ENCODE assay signal across 9 mouse cellular contexts in the genomic region with DNA sequence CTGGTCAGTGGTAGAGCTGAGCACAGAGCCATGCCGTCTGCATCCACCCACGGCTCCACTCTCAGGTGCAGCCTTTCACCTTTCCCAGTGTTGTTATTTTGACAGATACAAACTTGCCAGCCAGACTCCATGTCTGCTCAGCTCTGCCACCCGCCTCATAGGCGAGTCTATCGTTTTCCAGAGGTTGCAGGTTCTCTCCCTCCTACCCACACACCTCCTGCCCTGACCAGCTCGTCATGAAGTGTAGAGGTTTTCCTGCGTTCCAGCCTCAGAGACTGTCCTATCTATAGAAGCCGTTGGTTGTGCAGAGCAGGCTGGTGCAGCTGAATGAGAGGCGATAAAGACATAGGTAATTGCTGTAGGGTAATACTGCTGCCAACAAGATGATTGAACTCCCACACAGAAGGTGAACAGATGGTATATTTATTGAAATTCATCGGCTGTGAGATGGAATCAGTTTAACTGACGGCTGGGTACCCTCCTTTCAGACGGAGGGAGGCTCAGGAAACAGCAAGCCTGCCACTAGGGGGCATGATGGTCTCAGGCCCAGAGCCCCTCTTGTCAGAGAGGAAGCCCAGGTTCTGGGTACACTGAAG. TPM values are rescaled to one million over a fixed set of nuclear protein-coding genes. Genes with fewer than 3 reads are reported as not detected.
DNase-seq lines count a peak whose midpoint lies in the region; ATAC-seq and TF ChIP-seq lines count a peak whose summit lies in the region.
"Had no signal": no experiment of that assay in that cellular context is flagged by ENCODE, and none has a peak within 500 bp of the region (broad histone marks: within the 10 kb centered on the region; RNA-seq: fewer than 3 reads in every experiment).

No protein-coding gene starts in this region.

- no peaks in the 10 kb centered on the region for H3K36me3 ChIP-seq in liver, adult 2 months (ENCODE audit: control insufficient read depth, insufficient read depth, low read length)
- no peaks in the 10 kb centered on the region for H3K36me3 ChIP-seq in liver, embryonic 12.5 days
- H3K36me3 ChIP-seq in stomach, embryonic 16.5 days (ENCODE audit: control insufficient read depth, insufficient read depth, low read length) = no peaks in the 10 kb centered on the region

- no peaks in the 10 kb centered on the region for H3K4me1 ChIP-seq in liver, adult 2 months (ENCODE audit: control insufficient read depth, insufficient read depth, low read length)
- H3K4me1 ChIP-seq in liver, embryonic 12.5 days = no peaks in the 10 kb centered on the region
- H3K4me1 ChIP-seq in stomach, embryonic 16.5 days (ENCODE audit: control insufficient read depth, insufficient read depth, low read length) = no peaks in the 10 kb centered on the region

- H3K9me3 ChIP-seq in liver, embryonic 12.5 days (replicated peaks) = no peaks in the 10 kb centered on the region
- no peaks in the 10 kb centered on the region for H3K9me3 ChIP-seq in stomach, embryonic 16.5 days (replicated peaks; ENCODE audit: control insufficient read depth, low read length)

- no peak overlapping the region for H3K9ac ChIP-seq in liver, adult 2 months (ENCODE audit: low read depth, low read length)
- H3K9ac ChIP-seq in liver, embryonic 12.5 days = no peak overlapping the region
- no peak overlapping the region for H3K9ac ChIP-seq in stomach, embryonic 16.5 days (ENCODE audit: low read length)

- no peak overlapping the region for H3K27ac ChIP-seq in liver, adult 2 months (replicated peaks; ENCODE audit: insufficient read depth, low read depth, low read length)
- no peak overlapping the region for H3K27ac ChIP-seq in liver, embryonic 12.5 days
- H3K27ac ChIP-seq in layer of hippocampus, adult 2 months = peak overlapping the region; percentile 72
- H3K27ac ChIP-seq in stomach, embryonic 16.5 days (ENCODE audit: low read length) = no peak overlapping the region

- H3K4me3 ChIP-seq in liver, adult 2 months (ENCODE audit: insufficient read depth, low read depth, low read length) = no peak overlapping the region
- H3K4me3 ChIP-seq in liver, embryonic 12.5 days = no peak overlapping the region
- no peak overlapping the region for H3K4me3 ChIP-seq in layer of hippocampus, adult 2 months
- H3K4me3 ChIP-seq in stomach, embryonic 16.5 days (replicated peaks; ENCODE audit: low read length) = no peak overlapping the region
- H3K4me3 ChIP-seq: erythroblast, embryonic 14.5 days had no signal

- no peak for ATAC-seq in liver, embryonic 12.5 days
- ATAC-seq in stomach, embryonic 16.5 days (ENCODE audit: insufficient read depth, low FRiP score) = 0 out of 2 replicates have a peak, but pooled peaks have one; percentile 25

- TF ChIP-seq CTCF in liver, adult 2 months (IDR thresholded peaks at IDR 0.05; ENCODE audit: low read depth, low read length) = peak; percentile 57
- peak; percentile 96 for TF ChIP-seq CTCF in layer of hippocampus, adult 2 months (conservative IDR thresholded peaks at IDR 0.05)

- DNase-seq in liver, adult 2 months (ENCODE audit: extremely low read depth, low read depth, low spot score) = no peak
- peak; percentile 92 to 93 for DNase-seq in cerebellum, postnatal 10 days
- peak; percentile 65 to 80 for DNase-seq in frontal cortex, postnatal 10 days (ENCODE audit: low spot score in 2 of 2)
- DNase-seq in layer of hippocampus, adult 2 months (ENCODE audit: low spot score in 2 of 2) = peak; percentile 92 to 93
- DNase-seq in mesoderm, embryonic 11.5 days (ENCODE audit: low read depth, low spot score) = peak; percentile 66
- no peak for DNase-seq in spleen, postnatal 4 days (ENCODE audit: low spot score in 2 of 2)

- H3K4me2 ChIP-seq in liver, embryonic 12.5 days = no peak overlapping the region
- no peak overlapping the region for H3K4me2 ChIP-seq in stomach, embryonic 16.5 days (ENCODE audit: low read depth, low read length)

- no peaks in the 10 kb centered on the region for H3K27me3 ChIP-seq in liver, adult 2 months (ENCODE audit: control insufficient read depth, insufficient read depth, low read length)
- no peaks in the 10 kb centered on the region for H3K27me3 ChIP-seq in liver, embryonic 12.5 days (replicated peaks)
- H3K27me3 ChIP-seq in stomach, embryonic 16.5 days (ENCODE audit: control insufficient read depth, insufficient read depth, low read length) = no peaks in the 10 kb centered on the region

- TF ChIP-seq POLR2A in liver, adult 2 months (IDR thresholded peaks at IDR 0.05; ENCODE audit: extremely low read depth, insufficient read depth, low read length) = no peak

- WGBS in liver, adult 2 months = 55% methylated on average over 12 of the region's 12 CpGs
- 49% methylated on average over 12 of the region's 12 CpGs for WGBS in liver, embryonic 12.5 days (ENCODE audit: insufficient replicate concordance)
- WGBS in stomach, embryonic 16.5 days = 52% methylated on average over 12 of the region's 12 CpGs

- H3K79me2 ChIP-seq in liver, adult 2 months (ENCODE audit: control insufficient read depth, insufficient read depth, low read length) = no peaks in the 10 kb centered on the region

RNA-seq across cellular contexts. Expression of a gene that starts 58.0 kb away (rescaled TPM):
- 0.07 TPM in 1 of 2 replicates, not detected in the other for total RNA-seq in liver, adult 2 months (2014; rRNA removed)
- polyA plus RNA-seq in liver, adult 2 months (2012; rRNA removed) = not detected in 2 replicates
- 0.07 and 0.17 TPM in 2 replicates for polyA plus RNA-seq in liver, embryonic 12.5 days (2016; fragmentation: Nextera tagmentation; extraction: Ambion mirVana)
- 10 to 100 TPM; 51.5 to 56.6 TPM for total RNA-seq in layer of hippocampus, adult 2 months (2021)
- polyA plus RNA-seq in stomach, embryonic 16.5 days (2015; fragmentation: Nextera tagmentation; extraction: Ambion mirVana) = 3.7 and 4.7 TPM in 2 replicates
- polyA plus RNA-seq: erythroblast, embryonic 14.5 days had no signal

Comparison
In these comparisons a context has a peak if more than half of its experiments do, and no peak if none do; other contexts are left out.
1. DNase-seq: peak in cerebellum, postnatal 10 days (2 of 2), frontal cortex, postnatal 10 days (2 of 2), layer of hippocampus, adult 2 months (2 of 2) and mesoderm, embryonic 11.5 days (single experiment); none in liver, adult 2 months (single experiment) and spleen, postnatal 4 days (0 of 2).